Mouse (Mus musculus): Measurements from ENCODE around the gene Lrrc28.

Gene Lrrc28

DNA sequence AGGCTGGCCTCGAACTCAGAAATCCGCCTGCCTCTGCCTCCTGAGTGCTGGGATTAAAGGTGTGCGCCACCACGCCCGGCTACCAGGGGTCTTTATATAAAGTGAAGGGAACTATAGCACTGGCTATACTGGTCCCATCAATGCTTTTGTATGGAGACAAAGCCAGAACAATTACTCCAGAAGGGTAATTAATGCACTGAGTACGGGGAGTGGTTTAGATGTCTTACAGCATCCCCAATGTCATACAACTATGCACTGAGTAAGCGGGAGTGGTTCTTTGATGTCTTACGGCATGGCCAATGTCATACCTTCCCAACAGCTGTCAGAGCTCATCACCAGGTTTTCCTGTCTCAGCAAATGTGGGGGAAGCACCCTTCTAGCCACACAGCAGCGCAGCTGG, 2.1 kb downstream of the Lrrc28 start:
- no peak for DNase-seq

DNA sequence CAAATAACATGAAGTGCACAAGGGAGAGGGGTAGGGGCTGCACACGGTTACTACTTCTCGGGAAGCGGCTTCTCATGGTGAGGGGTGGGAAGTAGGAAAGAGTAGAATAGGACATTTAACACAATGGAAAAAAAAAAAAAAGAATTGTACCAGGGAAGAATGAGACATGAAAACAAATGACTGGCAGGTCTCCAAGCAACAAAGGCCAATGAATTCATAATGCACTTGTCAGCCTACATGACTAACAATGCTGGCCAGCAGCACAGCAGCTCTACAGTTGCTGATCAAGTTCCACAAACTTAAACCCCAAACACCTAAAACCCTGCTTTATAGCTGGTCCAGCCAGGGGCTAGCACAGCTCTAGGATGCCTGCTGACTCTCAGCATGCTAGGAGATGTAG, 6.1 kb downstream of the Lrrc28 start:
- no peak for DNase-seq

DNA sequence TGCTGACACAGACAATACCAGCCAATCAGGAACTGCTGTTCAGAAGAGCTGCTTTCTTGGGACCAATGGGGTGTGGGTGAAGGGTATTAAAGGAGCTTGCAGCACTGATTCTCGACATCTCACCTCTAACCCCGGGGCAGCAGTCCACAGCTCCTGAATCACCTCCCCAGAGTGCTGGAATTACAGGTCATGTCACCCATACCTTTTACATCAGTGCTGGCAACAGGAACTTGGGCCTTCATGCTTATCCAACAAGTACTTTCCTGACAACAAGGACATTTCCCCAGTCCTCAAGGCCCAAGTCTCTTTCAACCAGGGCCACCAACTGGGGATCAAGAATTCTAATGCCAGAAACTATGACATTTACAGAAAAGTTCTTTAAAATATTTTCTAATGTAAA, 8.9 kb downstream of the Lrrc28 start:
- DNase-seq = no peak

DNA sequence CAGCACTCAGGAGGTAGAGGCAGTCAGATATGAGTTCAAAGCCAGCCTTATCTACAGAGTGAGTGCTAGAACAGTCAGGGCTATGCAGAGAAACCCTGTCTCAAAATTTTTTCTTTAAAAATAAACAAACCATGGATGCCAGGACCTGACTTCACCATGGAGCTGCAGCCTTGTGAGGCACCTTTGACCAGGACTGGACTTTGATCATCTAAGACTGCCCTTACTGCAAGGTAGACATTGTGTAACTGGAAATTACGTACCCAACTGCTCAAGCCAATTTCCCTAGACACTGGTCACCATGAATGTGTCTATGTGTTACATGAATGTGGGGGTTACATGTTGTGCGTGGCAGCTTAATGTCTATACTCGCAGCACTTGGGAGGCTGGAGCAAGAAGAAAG, 10.9 kb downstream of the Lrrc28 start:
- no peak for DNase-seq

DNA sequence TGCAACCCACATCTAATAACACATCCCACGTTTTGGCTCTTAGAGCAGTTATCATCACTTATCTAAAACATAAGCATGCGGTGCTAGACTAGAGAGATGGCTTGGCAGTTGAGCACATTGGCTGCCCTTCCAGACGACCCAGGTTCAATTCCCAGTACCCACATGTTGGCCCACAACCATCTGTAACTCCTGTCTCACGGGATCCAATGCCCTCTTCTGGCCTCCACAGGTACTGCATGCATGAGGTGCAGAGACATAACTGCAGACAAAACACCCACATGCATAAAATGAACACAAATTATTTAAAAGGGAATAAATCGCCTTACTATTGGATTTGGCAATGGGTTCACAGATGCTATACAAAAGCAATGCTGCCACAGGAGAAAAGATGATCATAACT, 12.7 kb downstream of the Lrrc28 start:
- no peak for DNase-seq

DNA sequence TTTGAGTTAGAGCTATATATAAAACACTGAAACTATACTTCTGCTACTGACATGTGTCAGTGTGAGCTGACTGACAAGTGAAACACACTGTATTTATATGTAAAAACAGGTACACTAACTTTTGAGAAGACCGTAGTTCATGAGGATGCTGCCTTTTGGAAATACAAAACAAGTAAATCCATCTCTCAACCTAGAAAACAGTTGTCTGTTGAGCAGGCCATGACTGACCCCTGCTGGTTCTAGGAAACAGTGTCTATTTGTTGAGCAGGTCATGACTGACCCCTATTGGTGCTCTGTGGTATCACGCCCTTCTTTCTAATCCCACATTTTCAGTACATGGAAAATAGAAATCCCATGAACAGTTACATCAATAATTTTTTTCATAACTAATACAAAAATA, 14.3 kb downstream of the Lrrc28 start:
- DNase-seq = peak; percentile 83

DNA sequence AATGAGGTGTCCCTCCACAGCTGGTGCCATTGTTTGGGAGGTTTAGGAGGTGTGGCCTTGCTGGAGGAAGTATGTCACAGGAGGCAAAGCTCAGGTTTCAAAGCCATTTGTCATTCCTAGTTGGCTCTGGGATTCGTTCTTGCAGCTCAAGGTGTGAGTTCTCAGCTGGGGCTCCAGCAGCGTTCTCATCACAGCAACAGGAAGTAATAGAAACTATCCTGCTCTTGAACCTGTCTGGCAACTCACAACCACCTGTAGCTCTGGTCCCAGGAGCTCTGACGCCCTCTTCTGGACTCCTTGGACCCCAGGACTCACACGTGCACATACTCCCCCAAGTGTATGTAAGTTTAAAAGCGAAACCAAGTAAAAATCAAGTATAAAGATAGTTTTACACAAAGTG, 15.4 kb downstream of the Lrrc28 start:
- DNase-seq = no peak

DNA sequence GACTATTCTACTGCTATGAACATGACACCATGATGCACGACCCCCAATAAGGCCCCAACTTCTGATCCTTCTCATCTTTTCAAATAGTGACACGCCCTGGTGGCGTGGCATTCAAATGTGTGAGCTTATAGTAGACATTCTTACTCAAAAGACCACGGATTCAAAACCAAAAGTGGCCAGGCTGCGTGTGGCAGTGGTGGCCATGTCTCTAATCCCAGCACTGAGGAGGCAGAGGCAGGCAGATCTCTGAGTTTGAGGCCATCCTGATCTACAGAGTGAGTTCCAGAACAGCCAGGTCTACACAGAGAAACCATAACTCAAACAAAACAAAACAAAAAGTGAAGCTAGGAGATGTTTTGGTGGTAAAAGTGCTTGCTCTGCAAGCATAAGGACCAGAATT, 18.4 kb downstream of the Lrrc28 start:
- no peak for DNase-seq

DNA sequence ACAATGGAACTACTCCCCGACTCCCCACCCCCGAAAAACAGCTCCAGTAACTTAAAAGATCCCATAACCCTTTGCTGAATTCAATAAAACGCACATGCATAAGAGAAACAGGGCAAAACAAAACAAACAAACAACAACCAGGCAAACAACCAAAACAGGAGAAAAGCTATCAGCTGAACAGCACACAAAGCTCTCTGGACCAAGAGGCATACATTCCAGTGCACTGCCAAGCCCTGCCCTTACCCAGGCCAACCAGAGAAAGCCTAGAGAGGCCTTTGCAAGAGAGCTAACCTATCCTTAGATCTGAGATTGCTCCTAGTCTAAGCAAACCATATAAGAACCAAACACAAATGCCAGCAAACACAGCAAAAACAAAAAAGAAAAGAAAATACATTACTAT, 22.9 kb downstream of the Lrrc28 start:
- no peak for DNase-seq

DNA sequence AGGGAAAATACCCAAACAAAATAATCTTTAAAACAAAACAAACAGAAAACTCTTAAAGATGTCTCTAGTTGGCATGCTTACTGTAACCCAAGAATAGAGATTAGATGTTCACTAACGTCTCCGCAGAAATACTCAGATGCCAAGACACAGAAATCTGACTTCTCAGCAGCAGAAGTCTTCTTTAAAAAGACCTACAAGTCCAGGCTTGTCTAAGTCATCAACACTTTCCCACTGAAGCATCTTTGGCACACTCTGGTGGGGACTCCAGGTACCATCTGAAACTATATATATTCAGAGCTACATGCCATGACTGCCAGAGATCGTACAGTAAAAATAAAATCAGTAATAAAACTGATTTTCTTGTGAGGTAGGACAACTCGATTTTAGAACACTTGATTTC, 25.2 kb downstream of the Lrrc28 start:
- no peak for DNase-seq

DNA sequence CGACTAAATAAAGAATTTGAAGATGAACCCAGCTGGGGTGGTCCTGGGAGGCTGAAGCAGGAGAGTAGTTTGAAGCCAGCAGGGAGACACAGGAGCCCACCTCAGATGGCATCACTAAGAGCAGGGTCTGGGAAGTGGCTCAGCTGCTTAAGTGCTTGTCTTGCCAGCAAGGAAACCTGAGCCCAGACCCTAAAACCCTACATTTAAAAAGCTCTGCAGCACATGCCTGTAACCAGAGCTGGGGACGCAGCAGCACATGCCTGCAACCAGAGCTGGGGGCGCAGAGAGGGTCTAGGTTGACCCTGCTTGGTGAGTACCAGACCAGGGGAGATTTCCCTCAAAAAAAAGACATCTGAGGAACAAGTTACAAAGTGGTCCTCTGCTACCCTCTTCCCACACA, 26.8 kb downstream of the Lrrc28 start:
- DNase-seq = no peak

DNA sequence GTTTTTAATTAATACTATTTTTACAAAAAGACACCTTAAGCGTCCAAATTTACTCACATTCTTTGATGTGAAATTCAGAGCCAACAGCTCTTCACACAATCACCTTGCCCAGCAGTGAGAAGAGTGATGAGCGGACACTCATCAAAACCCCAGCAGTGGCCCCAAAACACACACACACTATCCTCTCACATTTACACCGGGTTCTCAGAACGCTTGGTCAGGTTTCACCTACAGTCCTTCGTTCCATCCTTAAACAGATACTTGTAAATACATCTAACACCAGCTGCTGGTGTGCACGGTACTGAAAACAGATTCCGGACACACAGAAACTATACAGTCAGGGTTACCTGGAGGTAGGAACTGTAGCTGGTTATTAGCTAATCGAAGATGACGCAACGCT, 27.4 kb downstream of the Lrrc28 start:
- no peak for DNase-seq

DNA sequence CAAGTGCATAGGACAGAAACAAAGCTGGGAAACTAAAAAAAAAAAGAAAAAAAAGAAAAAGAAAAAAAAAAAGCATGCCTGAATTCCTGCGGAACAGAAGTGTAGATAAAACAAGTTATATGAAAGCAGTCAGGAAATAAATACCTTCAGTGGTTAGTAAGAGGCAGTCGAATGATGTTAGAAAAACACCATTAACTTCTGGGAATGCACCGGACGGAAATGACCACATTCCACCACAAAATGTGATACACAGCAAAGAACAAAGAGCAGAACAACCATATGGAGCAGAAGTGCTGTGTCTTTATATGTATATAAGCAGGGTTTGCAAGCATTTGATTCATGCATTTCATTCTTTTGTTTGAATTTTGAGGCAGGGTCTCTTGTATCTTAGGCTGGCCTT, 28.2 kb downstream of the Lrrc28 start:
- no peak for DNase-seq

DNA sequence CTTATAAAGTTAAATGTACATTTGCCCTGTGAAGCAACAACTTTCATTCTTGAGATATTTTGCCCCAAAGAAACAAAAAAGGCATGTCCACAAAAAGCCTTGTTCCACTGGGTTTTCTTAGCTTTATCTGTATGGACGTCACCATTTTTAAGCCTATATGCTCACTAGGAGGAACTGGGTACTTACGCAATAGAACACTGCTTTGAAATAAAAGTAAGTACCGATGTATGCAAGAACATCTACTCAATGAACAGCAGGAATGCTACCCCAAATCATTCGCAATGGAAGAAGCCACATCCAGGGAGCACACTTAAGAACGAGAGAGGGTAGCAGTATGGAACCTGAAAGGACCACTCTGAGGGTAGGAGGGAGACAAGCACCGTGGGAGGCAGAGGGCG, 30.6 kb downstream of the Lrrc28 start:
- no peak for DNase-seq

DNA sequence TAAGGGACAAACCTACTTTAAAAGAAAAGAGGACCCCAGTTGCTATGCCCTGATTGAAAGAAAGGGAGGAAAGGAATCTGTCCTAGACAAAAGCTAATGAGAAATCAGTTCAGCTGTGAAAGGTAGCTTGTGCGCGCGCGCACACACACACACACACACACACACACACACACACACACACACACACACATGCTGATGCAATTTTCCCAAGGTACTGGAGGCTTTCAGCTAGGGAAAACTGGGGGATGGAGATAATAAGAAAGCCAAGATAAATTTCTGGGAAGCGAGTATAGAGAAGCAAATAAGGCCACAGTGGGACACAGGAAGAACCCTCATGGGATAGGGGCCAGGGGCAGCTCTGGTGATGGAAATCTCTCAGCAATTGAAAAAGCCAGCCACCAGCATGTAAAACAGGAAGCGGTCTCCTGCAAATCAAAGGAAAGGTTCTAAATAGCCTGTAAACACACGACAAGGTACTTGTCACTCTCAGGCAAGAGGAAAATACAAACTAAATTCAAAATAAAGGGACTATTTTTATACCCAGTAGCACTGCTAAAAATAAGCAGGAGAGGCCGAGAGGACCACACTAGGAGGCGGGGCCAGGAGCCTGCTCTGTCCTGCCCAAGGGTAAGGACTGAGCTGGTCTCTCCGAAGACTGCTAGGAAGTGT, 31.1 kb downstream of the Lrrc28 start:
- no peak for DNase-seq

DNA sequence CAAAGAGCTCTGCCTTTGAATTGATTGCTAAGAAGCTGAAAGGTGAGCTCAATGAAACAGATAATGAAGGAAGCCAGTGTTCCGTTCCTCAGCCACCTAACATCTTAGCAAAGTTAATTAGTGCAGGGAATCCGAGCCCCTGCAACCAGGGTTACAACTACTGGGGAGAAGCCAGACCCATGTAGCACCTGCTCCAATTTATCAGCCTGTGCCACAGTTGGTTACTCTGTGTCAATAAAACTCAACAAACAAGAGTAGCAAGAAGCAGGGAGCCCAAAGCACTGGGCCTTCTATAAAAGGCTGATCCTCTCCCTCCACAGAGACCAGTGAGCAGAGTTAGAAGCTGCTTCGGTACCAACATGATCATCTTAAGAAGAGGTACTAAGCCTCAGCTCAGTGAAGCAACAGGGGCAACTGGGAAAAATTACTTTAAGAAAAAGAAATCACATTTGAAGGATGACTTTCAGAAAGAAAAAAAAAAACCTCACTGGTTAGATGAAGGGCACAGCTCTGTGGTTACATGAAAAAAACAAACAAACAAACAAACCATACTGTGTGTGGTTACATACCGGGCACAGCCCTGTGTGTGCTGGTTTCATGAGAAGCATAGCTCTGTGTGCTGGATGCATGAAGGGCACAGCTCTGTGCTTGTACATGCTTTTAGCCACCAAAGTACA, 36.6 kb downstream of the Lrrc28 start:
- no peak for DNase-seq

DNA sequence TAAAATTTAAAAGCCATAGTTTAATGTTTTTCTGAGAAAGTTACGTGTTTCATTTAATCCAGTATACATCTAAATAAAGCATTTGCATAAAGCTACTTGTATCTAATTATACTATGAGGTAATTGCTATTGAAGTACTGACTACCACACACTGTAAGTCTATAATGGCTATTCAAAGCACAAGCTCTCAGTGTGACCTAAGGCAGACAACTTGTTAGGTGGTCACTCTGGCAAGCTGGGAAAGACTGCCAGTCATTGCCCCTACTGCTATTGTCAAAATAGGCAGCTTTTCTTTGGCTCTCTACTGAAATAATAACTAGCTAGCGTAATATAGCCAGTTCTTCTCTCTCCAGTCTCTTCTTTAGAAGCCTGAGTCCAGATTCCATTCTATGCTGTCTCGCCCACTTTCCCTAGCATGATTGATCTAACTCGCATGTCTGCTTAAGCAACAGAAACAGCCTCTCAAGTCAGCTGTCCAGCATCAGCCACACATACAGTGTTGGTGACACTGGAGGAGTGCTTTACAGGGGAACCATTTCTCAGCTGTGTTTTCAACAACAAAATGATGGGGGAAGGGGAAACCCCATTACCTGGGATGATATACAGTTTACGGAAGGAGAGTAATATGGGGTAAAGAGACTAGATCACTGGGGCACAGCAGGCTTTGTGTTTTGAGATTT, 37.3 kb downstream of the Lrrc28 start:
- DNase-seq = no peak

DNA sequence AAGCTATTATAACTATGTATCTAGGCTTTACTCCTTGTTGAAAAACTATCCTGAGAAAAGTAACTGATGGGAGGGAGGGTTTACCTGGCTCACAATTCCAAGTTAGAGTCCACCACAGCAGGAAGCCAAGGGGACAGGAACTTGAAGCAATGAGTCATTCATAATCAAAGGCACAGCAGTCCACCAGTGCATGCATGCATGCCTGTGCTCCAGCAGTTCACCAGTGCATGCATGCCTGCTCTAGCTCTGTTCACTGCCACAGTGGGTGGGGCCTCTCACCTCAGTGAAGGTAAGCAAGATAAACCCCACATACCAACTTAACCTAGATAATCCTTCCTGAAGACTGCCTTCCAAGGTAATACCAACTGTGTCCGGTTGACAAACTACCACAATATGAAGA, 38.8 kb downstream of the Lrrc28 start:
- DNase-seq = no peak

DNA sequence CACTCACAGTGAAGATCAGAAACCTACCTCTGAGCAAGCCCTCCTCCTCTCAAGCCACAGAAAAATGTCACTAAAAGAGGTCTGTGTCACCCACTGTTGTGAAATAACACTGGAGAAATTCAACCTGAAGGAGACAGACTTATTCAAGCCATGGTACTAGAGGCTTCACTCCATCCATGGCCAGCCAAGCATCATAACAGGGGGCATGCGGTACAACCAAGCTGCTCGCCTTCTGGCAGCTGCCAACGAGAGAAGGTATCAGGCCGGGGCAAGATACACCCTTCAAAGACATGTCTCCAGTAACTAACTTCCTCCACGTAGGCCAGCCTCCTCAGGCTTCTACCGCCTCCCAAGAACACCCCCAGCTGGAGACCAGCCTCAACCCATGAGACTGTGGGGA, 40.0 kb downstream of the Lrrc28 start:
- DNase-seq = no peak

DNA sequence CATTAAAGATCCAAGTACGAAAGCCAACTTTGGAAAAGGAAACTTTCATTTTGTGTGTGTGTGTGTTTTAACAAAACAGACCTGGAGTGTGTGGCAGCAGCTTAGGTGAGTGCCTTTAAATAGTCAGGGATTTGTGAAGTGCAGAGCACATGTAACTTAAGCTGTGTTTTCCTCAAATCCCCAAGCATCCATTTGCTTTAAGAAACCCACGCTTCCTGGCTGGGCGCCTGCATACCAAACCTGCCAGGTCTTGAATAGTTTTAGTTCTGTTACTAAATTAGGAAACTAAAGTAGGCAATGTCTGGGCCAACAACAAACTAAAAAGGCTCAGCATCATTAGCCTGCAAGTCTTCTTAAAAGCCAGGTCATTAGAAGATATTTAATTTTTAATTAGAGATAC, 47.0 kb downstream of the Lrrc28 start:
- no peak for DNase-seq

DNA sequence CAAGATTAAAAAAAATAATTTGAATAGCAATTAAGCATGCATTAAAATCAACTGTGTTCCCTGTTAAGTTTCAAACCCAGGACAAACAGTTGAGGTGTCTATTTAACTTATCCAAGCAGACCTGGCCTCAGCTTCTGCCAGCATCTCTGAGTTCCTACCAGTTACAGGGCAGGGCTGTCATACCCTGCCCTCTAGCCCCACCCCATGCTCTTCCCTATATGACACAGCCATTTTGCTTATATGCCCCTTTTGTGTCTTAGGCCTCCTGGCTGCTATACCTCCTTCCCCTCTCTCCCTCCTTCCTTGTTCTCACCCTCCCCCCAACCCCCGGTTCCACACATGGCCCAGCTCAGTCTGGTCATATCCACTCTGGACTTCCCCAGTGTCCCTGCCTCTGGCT, 48.1 kb downstream of the Lrrc28 start:
- no peak for DNase-seq

DNA sequence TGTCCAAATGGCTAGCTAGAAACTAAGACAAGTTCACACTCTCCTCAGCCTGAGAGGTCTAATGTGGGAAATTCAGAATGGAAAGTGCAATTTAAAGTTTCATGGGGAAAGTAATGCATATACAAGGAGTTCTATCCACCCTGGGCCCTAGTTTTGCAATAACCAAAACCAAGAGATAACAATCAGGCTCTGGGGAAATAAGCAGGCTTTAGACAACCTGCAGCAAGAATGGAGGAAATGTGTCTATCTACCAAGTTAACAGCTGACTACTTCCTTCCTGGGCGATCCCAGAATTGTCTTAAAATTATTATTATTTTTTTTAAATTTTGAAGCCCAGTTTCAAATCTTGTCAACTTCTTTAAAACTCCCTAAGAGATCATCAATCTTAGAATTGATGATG, 48.7 kb downstream of the Lrrc28 start:
- DNase-seq = no peak

DNA sequence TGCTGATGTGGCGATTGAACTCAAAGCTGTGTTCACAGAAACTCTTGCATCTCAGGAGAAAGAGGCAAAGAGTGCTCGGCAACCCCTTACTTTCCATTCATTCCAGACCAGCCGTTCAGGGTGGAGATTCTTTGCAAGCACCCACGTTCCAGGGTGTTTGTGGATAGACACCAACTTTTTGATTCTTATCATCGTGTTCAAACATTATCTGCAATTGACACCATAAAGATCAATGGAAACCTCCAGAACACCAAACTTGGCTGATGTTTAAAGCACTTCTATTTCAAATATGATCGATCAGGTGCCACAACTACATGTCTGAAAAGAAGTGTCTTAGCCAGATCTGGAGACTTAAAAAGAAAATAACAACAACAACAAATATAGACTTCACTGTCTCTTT, 51.2 kb downstream of the Lrrc28 start:
- no peak for DNase-seq

DNA sequence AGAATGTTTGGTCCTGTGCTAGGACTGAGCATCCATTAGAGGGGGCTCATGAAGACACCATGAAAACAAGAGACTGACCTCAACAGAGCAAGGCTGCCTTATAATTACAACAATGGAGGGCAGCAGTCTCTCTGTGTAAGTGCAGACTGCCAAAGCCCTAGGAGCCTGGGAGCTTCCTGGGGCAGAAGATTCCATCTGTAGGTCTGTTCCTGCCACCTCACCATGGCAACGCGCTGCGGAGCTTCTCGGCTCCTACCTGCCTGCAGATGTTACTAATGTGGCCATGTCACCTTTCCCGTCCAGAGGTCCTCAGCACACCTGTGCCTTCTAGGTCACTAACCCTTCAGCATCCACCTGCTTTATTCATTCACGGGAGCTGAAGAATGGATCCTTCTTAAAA, 52.4 kb downstream of the Lrrc28 start:
- no peak for DNase-seq

DNA sequence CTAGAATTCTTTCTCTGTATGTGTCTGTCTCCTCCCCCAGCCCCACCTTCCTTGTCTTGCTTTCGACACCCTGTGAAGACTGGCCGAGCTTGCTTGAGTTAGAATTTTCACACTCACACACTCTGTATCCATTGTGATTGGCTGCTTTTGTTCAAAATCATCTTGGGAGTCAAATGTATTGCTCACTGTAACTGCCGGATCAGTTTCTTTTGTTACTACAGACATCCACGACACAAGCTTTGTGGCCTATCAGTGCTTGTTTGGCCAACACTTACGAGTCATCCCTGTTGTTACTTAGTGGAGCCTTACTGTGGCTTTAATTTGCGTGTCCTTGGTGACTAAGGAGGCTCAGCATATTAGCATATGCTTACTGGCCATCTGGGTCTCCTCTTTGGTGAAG, 56.3 kb downstream of the Lrrc28 start:
- no peak for DNase-seq
